Mouse (Mus musculus) effector memory CD4-positive, alpha-beta T cell, adult 5 months (primary cell): Measurements from ENCODE around the gene Anxa9. TPM values are rescaled to one million over a fixed set of nuclear protein-coding genes. Genes with fewer than 3 reads are reported as not detected.

ENCODE experiments used
- polyA plus RNA-seq: library from polyadenylated mRNA; unstranded; fragments of 100-300 nt; shearing (Covaris generic); gene quantifications from one replicate; pipeline ENCODE4 v1.2.1, GENCODE M21; 2017

The Anxa9 gene
- polyA plus RNA-seq, result 0.67 TPM

DNA sequence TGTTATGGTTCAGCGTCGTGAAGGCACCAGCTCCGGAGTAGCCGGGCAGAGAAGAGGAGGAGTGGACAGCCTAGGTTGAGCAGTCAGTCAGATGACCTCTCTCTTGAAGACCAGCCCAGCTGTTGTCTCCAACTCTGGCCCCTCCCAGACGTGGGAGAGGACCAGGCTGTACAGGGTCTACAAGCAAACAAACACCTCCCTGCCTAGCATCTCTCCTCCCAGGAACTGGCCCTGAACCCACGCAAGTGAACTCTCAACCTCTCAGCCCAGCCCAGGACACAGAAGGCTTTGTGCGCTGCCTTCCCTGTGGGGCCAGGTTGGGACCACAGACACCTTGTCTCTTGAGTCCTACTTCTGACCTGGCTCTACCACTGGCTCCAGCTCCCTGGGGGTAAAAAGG is at the start of gene Anxa9:
Gene Anxa9 (minus strand): TSS at position 77 of the 400 bp plus-strand sequence.

DNA sequence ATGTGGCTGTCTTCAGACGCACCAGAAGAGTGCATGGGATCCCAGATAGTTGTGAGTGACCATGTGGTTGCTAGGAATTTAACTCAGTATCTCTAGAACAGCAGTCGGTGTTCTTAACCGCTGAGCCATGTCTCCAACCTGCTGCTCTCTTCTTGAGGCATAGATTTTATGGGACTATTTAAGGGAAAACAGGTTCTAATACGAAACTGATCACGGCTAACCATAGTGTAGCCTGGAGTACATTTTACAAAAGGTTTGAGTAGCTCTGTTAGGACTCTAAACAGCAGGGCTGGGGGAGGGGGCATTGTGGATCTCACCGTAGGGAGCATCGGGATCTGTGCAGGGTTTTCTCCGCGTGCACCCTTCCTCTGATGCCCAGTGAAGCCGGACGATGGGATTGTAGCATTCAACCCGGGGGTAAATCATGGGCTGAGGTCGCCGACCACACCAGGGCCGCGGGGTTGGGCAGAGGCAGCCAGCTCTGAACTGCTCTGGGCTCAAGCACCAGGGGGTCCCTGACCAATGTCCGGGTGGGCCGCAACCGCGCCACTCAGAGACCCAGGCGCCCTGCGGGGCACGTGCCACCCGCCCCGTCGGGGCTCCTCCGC is 7.6 kb upstream of the Anxa9 start, which contains the start of gene Cers2:
Gene Cers2 (plus strand): TSS at position 306 of the 608 bp plus-strand sequence.

DNA sequence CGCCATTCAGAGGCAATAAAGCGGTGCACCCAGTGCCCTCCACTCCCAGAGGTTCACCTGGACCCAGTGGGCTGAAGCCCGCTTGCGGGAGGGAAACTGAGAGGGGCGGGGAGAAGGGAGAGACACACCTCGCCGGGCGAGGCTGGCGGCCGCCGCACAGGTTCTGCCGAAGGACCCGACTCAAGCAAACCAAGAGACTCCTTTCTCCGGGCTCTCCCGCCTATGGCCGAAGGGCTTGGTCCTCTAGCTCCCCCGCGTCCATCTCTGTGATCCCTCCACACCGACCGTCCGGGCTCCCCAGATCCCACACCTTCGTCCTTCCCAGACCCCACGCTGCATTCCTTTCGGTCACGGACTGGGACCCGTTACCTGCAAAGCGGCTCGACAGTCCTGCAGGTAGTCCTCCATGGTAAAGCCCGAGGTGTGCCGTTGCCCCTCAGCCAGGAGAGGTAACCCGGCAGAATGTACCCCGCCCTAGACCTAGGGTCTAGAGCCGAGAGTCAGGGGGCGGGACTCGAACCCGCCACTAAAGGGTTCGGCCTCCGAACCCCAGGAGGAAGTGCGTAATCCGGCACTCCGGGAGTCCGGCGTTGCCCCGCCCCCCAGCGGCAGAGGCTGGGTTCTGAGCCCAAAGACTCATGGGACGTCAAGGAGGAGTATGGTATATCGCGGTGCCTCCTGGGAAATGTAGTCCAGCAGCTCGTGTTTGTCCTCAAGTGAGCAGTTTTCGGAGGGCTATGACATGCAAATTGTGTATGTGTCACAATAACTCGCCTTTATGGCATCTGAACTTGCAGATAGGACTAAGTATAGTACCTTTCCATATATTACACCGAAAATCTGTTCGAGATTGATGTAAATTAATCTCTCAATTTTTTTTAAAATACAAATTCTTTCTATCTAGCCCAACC is 25.5 kb downstream of the Anxa9 start, which contains the start of the genes Mindy1 and Prune1:
Gene Mindy1 (plus strand): TSS at position 130 of the 911 bp plus-strand sequence.
Gene Prune1 (minus strand): TSS at position 861 of the 911 bp plus-strand sequence.

DNA sequence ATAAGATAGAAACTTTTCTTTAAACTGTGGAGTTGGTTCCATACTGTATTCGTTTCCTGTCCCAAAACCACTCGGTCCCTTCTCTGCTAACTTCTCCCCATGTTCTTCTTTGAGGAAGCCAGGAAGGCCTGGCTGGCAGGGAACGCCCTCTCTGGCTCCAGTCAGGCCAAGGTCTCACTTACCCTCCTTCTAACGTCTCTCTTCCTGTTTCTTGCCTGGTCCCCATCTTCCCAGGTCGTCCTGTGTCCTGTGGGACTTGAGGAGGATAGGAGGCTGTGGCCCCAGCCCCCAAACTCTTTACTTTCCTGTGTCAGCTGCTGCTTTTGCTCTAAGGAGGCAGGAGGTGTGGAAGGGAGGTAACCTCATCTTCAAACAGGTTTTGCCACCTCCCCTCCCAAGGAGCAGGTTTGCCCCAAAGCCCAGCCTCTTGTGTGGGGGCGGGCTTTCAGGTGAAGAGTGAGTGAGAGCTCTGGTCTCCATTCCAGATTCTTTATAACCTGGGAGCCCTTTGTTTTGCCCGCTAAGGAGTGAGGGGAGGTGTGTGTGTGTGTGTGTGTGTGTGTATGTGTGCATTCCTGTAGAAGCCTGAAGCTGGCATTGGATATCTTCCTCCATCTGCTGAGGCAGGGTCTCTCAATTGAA is 56.1 kb downstream of the Anxa9 start, which contains the start of gene Bnipl:
Gene Bnipl (minus strand): TSS at position 411 of the 642 bp plus-strand sequence.

Other genes with a start within 250 kb of the Anxa9 start
- 34.8 TPM for gene Pip5k1a, start 200.2 kb downstream of the Anxa9 start, polyA plus RNA-seq
- 81.8 TPM for gene Vps72, start 196.2 kb downstream of the Anxa9 start, polyA plus RNA-seq
- gene Tmod4, start 182.7 kb downstream of the Anxa9 start, polyA plus RNA-seq, result 0.66 TPM
- gene Scnm1, start 173.2 kb downstream of the Anxa9 start, polyA plus RNA-seq, result 70.8 TPM
- gene Lysmd1, start 173.1 kb downstream of the Anxa9 start, polyA plus RNA-seq, result 26.1 TPM
- gene Tnfaip8l2, start 164.8 kb downstream of the Anxa9 start, polyA plus RNA-seq, result 199 TPM
- 1.1 TPM for gene Sema6c, start 146.7 kb downstream of the Anxa9 start, polyA plus RNA-seq
- gene Gabpb2, start 89.3 kb downstream of the Anxa9 start, polyA plus RNA-seq, result 29.2 TPM
- 249 TPM for gene Cdc42se1, start 78.4 kb downstream of the Anxa9 start, polyA plus RNA-seq
- 5.8 TPM for gene Mllt11, start 75.0 kb downstream of the Anxa9 start, polyA plus RNA-seq
- 0.25 TPM for gene Gm128, start 65.6 kb downstream of the Anxa9 start, polyA plus RNA-seq
- not detected for gene Bnipl, start 56.0 kb downstream of the Anxa9 start, polyA plus RNA-seq
- gene Mindy1, start 25.8 kb downstream of the Anxa9 start, polyA plus RNA-seq, result 17.1 TPM
- gene Prune1, start 25.1 kb downstream of the Anxa9 start, polyA plus RNA-seq, result 5.5 TPM
- 197 TPM for gene Cers2, start 7.6 kb upstream of the Anxa9 start, polyA plus RNA-seq
- 24.2 TPM for gene Setdb1, start 50.0 kb upstream of the Anxa9 start, polyA plus RNA-seq
- gene 4930558C23Rik, start 95.7 kb upstream of the Anxa9 start, polyA plus RNA-seq, result not detected
- 63.5 TPM for gene Arnt, start 127.2 kb upstream of the Anxa9 start, polyA plus RNA-seq
- gene Ctsk, start 192.1 kb upstream of the Anxa9 start, polyA plus RNA-seq, result not detected
- 116 TPM for gene Ctss, start 219.6 kb upstream of the Anxa9 start, polyA plus RNA-seq